ENCODE assay signal across 19 mouse cellular contexts in the genomic region with DNA sequence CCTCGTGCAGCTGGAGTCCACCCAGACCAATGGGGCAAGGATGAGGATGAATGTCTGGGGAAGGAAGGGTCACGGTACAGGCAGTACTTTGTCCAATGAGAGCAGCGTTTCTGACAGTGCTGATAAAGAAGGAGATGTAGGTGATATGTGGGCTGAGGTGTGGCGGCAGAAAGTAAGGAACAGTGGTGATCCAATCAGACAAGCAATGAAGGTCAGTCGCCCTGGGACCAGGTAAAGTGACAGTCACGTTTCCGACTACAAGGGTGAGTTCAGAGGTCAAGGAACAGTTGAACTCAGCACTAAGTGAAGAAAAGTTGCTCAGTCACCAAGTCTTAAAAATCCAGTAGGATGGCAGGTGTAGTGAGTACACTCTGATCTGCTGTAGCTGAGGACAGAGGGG. TPM values are rescaled to one million over a fixed set of nuclear protein-coding genes. Genes with fewer than 3 reads are reported as not detected.
DNase-seq lines count a peak whose midpoint lies in the region; TF ChIP-seq lines count a peak whose summit lies in the region.
"Had no signal": no experiment of that assay in that cellular context is flagged by ENCODE, and none has a peak within 500 bp of the region (broad histone marks: within the 10 kb centered on the region; RNA-seq: fewer than 3 reads in every experiment).

No protein-coding gene starts in this region.

- no peak for DNase-seq in gastrocnemius, adult 2 months
- no peak for DNase-seq in gastrocnemius, postnatal 14 days
- DNase-seq in kidney, adult 2 months = peak; percentile 34
- no peak for DNase-seq in kidney, adult 11 months
- DNase-seq in NIH3T3 (ENCODE audit: low read depth) = peak; percentile 16
- peak; percentile 65 for DNase-seq in yolk sac, embryonic 10.5 days (ENCODE audit: low spot score)
- DNase-seq: adrenal gland, adult 8-10 months; adrenal gland, postnatal 25 days; cerebellum, adult 18-20 months; gastrocnemius, postnatal 36 days; heart, postnatal 10 days; heart, postnatal 36 days had no signal

- no peaks in the 10 kb centered on the region for H3K27me3 ChIP-seq in kidney, adult 2 months (replicated peaks; ENCODE audit: control insufficient read depth, insufficient read depth, low read length)
- H3K27me3 ChIP-seq: forebrain, embryonic 13.5 days; heart, embryonic 12.5 days; heart, embryonic 15.5 days; hindbrain, embryonic 13.5 days; intestine, embryonic 15.5 days had no signal

- TF ChIP-seq POLR2A in kidney, adult 2 months (IDR thresholded peaks at IDR 0.05; ENCODE audit: low read depth, low read length) = no peak

- peaks cover 15% of the 10 kb centered on the region for H3K4me1 ChIP-seq in kidney, adult 2 months (ENCODE audit: control insufficient read depth, insufficient read depth, low read length)
- H3K4me1 ChIP-seq: forebrain, embryonic 13.5 days; hindbrain, embryonic 13.5 days had no signal

- H3K36me3 ChIP-seq in kidney, adult 2 months (ENCODE audit: control insufficient read depth, insufficient read depth, low read length) = no peaks in the 10 kb centered on the region
- H3K36me3 ChIP-seq: forebrain, embryonic 10.5 days; heart, embryonic 12.5 days; heart, embryonic 15.5 days; hindbrain, embryonic 10.5 days; hindbrain, embryonic 13.5 days; intestine, embryonic 15.5 days had no signal

- H3K27ac ChIP-seq in gastrocnemius, adult 2 months = peak overlapping the region; percentile 92; the same call in 1 of the 2 replicates
- H3K27ac ChIP-seq in kidney, adult 2 months (ENCODE audit: insufficient read depth, low read depth, low read length) = no peak overlapping the region
- H3K27ac ChIP-seq: forebrain, embryonic 10.5 days; forebrain, embryonic 13.5 days; heart, embryonic 15.5 days; hindbrain, embryonic 10.5 days; hindbrain, embryonic 13.5 days; intestine, embryonic 15.5 days had no signal

- intact Hi-C loops in gastrocnemius, adult 2 months (cut with DNase I) = no loop called here
- intact Hi-C loops in gastrocnemius, postnatal 14 days (cut with DNase I; ENCODE audit: low total_unique reads) = no loop called here

- H3K4me3 ChIP-seq in gastrocnemius, adult 2 months = no peak overlapping the region
- H3K4me3 ChIP-seq in kidney, adult 2 months (ENCODE audit: insufficient read depth, low read depth, low read length) = no peak overlapping the region
- H3K4me3 ChIP-seq: forebrain, embryonic 10.5 days; forebrain, embryonic 13.5 days; heart, embryonic 12.5 days; heart, embryonic 15.5 days; hindbrain, embryonic 10.5 days; hindbrain, embryonic 13.5 days; intestine, embryonic 15.5 days had no signal

- 61% methylated on average over 7 of the region's 7 CpGs for WGBS in kidney, adult 2 months

- TF ChIP-seq CTCF in gastrocnemius, adult 2 months (IDR thresholded peaks at IDR 0.05) = no peak
- no peak for TF ChIP-seq CTCF in kidney, adult 2 months (conservative IDR thresholded peaks at IDR 0.05; ENCODE audit: insufficient read depth, insufficient read length, low read depth, low read length)

RNA-seq across cellular contexts. Expression of a gene that starts 29.5 kb away (rescaled TPM):
- 10 to 100 TPM; 15.3 to 21.4 TPM for total RNA-seq in gastrocnemius, adult 2 months (2021)
- 10 to 100 TPM; 23.3 to 29.3 TPM for total RNA-seq in gastrocnemius, postnatal 14 days (2021)
- polyA plus RNA-seq in kidney, adult 2 months (2012; rRNA removed) = 41.9 and 50.7 TPM in 2 replicates

RNA-seq across cellular contexts. Expression of a gene that starts 51.3 kb away (rescaled TPM):
- 10 to 100 TPM; 31.5 to 35.8 TPM for total RNA-seq in gastrocnemius, adult 2 months (2021)
- 10 to 100 TPM; 18.2 to 20.8 TPM for total RNA-seq in gastrocnemius, postnatal 14 days (2021)
- polyA plus RNA-seq in kidney, adult 2 months (2012; rRNA removed) = 69.3 and 71.6 TPM in 2 replicates

Comparison
In these comparisons a context has a peak if more than half of its experiments do, and no peak if none do; other contexts are left out.
1. DNase-seq: peak in kidney, adult 2 months (single experiment), NIH3T3 (single experiment) and yolk sac, embryonic 10.5 days (single experiment); none in gastrocnemius, adult 2 months (single experiment), gastrocnemius, postnatal 14 days (single experiment) and kidney, adult 11 months (single experiment).